Mouse (Mus musculus): ENCODE data around the gene Zfp212.

DNA sequence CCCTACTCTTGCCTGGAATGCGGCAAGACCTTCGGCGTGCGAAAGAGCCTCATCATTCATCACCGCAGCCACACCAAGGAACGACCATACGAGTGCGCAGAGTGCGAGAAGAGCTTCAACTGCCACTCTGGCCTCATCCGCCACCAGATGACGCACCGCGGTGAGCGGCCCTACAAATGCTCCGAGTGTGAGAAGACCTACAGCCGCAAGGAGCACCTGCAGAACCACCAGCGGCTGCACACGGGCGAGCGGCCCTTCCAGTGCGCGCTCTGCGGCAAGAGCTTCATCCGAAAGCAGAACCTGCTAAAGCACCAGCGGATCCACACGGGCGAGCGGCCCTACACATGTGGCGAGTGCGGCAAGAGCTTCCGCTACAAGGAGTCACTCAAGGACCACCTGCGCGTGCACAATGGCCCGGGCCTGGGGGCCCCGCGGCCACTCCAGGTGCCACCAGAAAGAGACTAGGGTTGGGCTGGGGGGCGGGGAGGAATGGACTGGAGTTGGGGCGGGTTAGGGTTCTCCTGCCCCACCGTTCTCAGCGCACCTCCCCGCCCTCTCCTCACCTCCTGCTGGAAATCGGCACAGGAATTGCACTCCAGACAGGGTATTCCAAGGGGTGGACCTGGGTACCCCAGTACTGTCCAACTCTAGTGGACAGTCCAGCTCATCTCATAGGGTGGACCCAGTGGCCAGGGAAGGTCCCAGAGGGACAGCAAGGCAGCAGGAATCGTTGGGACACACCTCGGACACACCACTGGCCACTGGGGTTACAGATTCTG is 15.2 kb upstream of the Zfp212 start:
- TF ChIP-seq POLR2A (IDR thresholded peaks at IDR 0.05; ENCODE audit: insufficient read depth, low read depth, low read length) (no peak), EP300 (IDR thresholded peaks at IDR 0.05; ENCODE audit: insufficient read depth, low read depth, low read length) (no peak)

Measured in heart, adult 2 months (tissue).